Mouse (Mus musculus) thymus, adult 2 months (tissue): ENCODE results near the gene Ciart. TPM values are rescaled to one million over a fixed set of nuclear protein-coding genes. Genes with fewer than 3 reads are reported as not detected.
A peak's percentile ranks its signal among the peaks of the same experiment; 100 is the strongest.
"Not testable (repeated sequence)": the region's sequence is repeated elsewhere in the genome, so short reads cannot be mapped to it uniquely, and the experiment has no call there.

Experiments used
- DNase-seq: peaks from one replicate; pipeline ENCODE4 v3.0.0; 2021
- H3K27ac ChIP-seq: fragments of 200-500 bp; 2 replicates; pipeline ENCODE4 v1.5.1; 2012; ENCODE audit warnings: low read length, control low read depth; ENCODE audit not compliant: control insufficient read depth, insufficient read depth
- H3K27me3 ChIP-seq: fragments of 200-500 bp; 2 replicates; pipeline ENCODE4 v1.6.1; 2012; ENCODE audit warnings: mild to moderate bottlenecking, low read length, moderate library complexity, mixed read lengths; ENCODE audit not compliant: control insufficient read depth, insufficient read depth
- H3K36me3 ChIP-seq: fragments of 200-500 bp; 2 replicates; pipeline ENCODE4 v1.6.1; 2012; ENCODE audit warnings: mild to moderate bottlenecking, low read length, moderate library complexity; ENCODE audit not compliant: control insufficient read depth, insufficient read depth
- H3K4me1 ChIP-seq: fragments of 200-500 bp; replicated peaks from 2 replicates; pipeline ENCODE4 v1.6.1; 2012; ENCODE audit warnings: low read length; ENCODE audit not compliant: control insufficient read depth, insufficient read depth
- H3K4me3 ChIP-seq: fragments of 200-500 bp; 2 replicates; pipeline ENCODE4 v1.5.1; 2012; ENCODE audit warnings: mild to moderate bottlenecking, low read length, control low read depth, moderate library complexity; ENCODE audit not compliant: control insufficient read depth, insufficient read depth
- CTCF ChIP-seq: fragments of 200-500 bp; IDR thresholded peaks from 2 replicates; pipeline ENCODE4 v1.5.1; 2012; ENCODE audit warnings: mild to moderate bottlenecking, control low read depth, low read length, moderate library complexity, borderline replicate concordance; ENCODE audit not compliant: control insufficient read depth, poor library complexity, insufficient read depth; ENCODE audit errors: extremely low read depth
- POLR2A ChIP-seq: fragments of 200-500 bp; IDR thresholded peaks from 2 replicates; pipeline ENCODE4 v1.6.1; 2012; ENCODE audit warnings: mild to moderate bottlenecking, low read length, control low read depth, moderate library complexity; ENCODE audit not compliant: control insufficient read depth, poor library complexity, insufficient read depth; ENCODE audit errors: extremely low read depth
- WGBS: fragments of 180-500 bp; shearing (Covaris S2); methylation state at CpG from one replicate; pipeline ENCODE4 v1.1.7; 2018; 5-methylcytosine and 5-hydroxymethylcytosine counted together
- polyA plus RNA-seq: library from polyadenylated mRNA; depleted of rRNA; stranded (reverse); fragments of >200 nt; gene quantifications from 2 replicates; pipeline ENCODE4 v1.2.3, GENCODE M21; 2012

Ciart gene
- polyA plus RNA-seq, 1 experiment: 3.1 TPM

DNA sequence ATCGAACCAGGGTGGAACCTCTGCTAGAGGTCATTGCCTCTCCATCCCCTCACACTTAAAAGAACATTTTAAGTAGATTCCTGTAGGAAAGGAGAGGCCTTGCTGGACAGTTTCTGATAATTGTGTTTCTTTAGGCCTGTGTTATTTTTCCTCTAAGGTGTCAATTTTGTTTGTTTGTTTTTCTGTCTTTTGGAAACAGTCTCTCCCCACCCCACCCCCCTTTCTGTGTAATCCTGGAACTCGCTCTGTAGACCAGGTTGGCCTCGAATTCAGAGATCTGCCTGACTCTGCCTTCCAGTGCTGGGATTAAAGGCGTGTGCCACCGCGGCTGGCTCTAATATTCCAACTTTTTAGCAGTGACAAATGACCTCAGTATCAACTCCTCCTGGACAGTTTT, 46.2 kb upstream of the Ciart start:
- H3K4me3 ChIP-seq: peak overlapping the region; percentile 50
- 47% methylated on average over 6 of the region's 6 CpGs for WGBS
- H3K27me3 ChIP-seq: no peaks in the 10 kb centered on the region
- peak overlapping the region; percentile 99 for H3K27ac ChIP-seq
- no peak for DNase-seq
- no peaks in the 10 kb centered on the region; the same call in 1 of the 2 replicates for H3K36me3 ChIP-seq
- peaks cover 39% of the 10 kb centered on the region for H3K4me1 ChIP-seq
- TF ChIP-seq POLR2A: no peak
- no peak for TF ChIP-seq CTCF

DNA sequence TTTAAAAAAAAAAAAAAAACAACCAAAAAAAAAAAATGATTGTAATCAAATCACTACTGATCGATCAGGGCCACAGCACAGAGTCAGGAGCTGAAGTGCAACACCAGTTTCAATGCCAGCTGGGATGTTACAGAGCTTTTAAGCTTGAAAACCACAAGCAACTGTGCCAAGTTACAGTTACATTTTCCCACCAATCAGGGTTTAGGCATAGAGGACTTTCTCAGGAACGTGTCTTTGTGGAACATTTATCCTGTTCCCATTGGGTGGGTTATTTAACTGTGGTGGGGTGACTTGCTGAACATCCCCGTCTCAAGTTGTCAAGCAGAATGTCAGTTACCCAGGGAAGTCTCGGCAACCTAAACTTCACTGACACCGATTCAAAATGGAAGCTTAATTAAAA, 43.0 kb upstream of the Ciart start:
- no peak overlapping the region for H3K4me3 ChIP-seq
- H3K36me3 ChIP-seq: no peaks in the 10 kb centered on the region
- TF ChIP-seq CTCF: no peak
- TF ChIP-seq POLR2A: no peak
- 3% methylated on average over 5 of the region's 5 CpGs for WGBS
- H3K4me1 ChIP-seq: peaks cover 33% of the 10 kb centered on the region
- DNase-seq: no peak
- H3K27me3 ChIP-seq: no peaks in the 10 kb centered on the region
- H3K27ac ChIP-seq: peak overlapping the region; percentile 95

- Histone ChIP-seq H3K36me3 (no peaks in the 10 kb centered on the region), H3K27ac (peak overlapping the region; percentile 91), H3K27me3 (no peaks in the 10 kb centered on the region), H3K4me3 (no peak overlapping the region), H3K4me1 (peaks cover 33% of the 10 kb centered on the region)
- WGBS: 3% methylated on average over 4 of the region's 4 CpGs
- no peak for TF ChIP-seq CTCF
- no peak for TF ChIP-seq POLR2A
- no peak for DNase-seq
Measured at GRCm38 (mm10) chr3:95924185-95924584, 42.1 kb upstream of the Ciart start.

DNA sequence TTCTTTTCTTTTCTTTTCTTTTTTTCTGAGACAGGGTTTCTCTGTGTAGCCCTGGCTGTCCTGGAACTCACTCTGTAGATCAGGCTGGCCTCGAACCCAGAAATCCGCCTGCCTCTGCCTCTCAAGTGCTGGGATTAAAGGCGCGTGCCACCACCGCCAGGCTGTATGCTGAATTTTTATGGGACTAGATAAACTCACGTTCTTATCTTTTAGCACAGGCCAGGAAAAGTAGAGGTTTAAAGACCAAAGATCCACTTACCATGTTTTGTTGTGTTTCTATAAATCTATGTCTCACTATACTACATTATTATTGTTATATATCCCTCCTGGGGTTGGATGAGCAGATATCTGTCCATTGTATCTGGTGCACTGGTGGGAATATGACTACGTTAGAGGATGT, 41.4 kb upstream of the Ciart start:
- H3K4me1 ChIP-seq: peaks cover 32% of the 10 kb centered on the region
- peak overlapping the region; percentile 91 for H3K27ac ChIP-seq
- H3K4me3 ChIP-seq, H3K36me3 ChIP-seq, DNase-seq, H3K27me3 ChIP-seq: not testable (repeated sequence)
- 92% methylated on average over 7 of the region's 7 CpGs for WGBS

- H3K36me3 ChIP-seq, H3K27me3 ChIP-seq, H3K27ac ChIP-seq, DNase-seq, H3K4me3 ChIP-seq: not testable (repeated sequence)
- peaks cover 17% of the 10 kb centered on the region for H3K4me1 ChIP-seq
- 96% methylated on average over 2 of the region's 2 CpGs for WGBS
Measured at GRCm38 (mm10) chr3:95920532-95920931, 38.5 kb upstream of the Ciart start.

DNA sequence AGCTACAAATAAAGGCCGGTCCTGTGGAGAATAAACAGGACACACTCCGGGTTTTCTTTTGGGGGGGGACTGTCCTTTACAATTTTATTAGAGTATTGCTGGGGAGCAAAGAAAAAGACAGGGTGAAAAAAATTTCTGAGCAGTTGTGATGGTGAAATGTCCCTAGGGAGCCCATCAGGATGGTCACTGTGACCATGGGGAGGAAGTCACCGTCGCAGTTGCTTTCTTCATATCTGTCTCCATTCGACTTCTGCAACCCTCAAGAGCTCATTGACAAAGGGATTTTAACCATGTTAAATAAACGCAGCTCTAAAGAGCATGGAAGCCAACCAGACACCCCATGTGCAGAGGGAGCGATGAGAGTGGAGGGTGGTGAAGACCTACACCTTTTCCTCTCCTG, 34.7 kb upstream of the Ciart start:
- no peak overlapping the region for H3K27ac ChIP-seq
- no peak for TF ChIP-seq POLR2A
- no peak for TF ChIP-seq CTCF
- WGBS: 61% methylated on average over 7 of the region's 7 CpGs
- no peak for DNase-seq
- no peaks in the 10 kb centered on the region for H3K27me3 ChIP-seq
- H3K36me3 ChIP-seq: no peaks in the 10 kb centered on the region
- H3K4me1 ChIP-seq: no peaks in the 10 kb centered on the region
- no peak overlapping the region for H3K4me3 ChIP-seq

DNA sequence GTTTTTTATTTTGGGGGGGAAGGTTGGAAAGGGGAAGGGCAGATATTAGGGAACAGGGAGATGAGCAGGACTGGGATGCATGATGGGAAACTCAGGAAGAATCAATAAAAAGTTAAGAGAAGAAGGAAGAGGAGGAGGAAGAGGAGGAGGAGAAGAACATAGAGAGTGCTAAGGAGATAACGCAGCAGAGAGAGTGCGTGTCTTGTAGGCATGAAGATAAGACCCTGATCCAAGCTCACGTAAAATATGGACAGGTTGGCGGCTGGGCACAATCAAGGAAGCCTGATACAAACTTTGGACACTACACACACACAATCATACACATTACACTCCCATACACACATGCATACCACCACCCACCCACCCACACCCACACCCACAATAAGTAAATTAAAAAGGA, 32.7 kb upstream of the Ciart start:
- DNase-seq: no peak
- 97% methylated on average over 4 of the region's 4 CpGs for WGBS
- H3K4me1 ChIP-seq: peaks cover 6% of the 10 kb centered on the region
- no peak overlapping the region for H3K27ac ChIP-seq
- H3K27me3 ChIP-seq: no peaks in the 10 kb centered on the region
- H3K36me3 ChIP-seq: no peaks in the 10 kb centered on the region
- no peak overlapping the region for H3K4me3 ChIP-seq
- TF ChIP-seq POLR2A (no peak), CTCF (no peak)
